Comparison of ENCODE assay signal across 8 mouse cellular contexts in genomic region chr2:32536086-32536633, GRCm38 (mm10). TPM values are rescaled to one million over a fixed set of nuclear protein-coding genes. Genes with fewer than 3 reads are reported as not detected.
DNase-seq lines count a peak whose midpoint lies in the region; ATAC-seq and TF ChIP-seq lines count a peak whose summit lies in the region.

No protein-coding gene starts in this region.

- peak; percentile 94 for DNase-seq in heart, adult 11 months
- no peak for DNase-seq in heart, adult 9 months (ENCODE audit: low spot score in 2 of 2)
- no peak for DNase-seq in ES-E14 (ENCODE audit: low read depth, low spot score)
- peak; percentile 46 for DNase-seq in induced T-regulatory cell, adult 2 months (ENCODE audit: low read depth)
- DNase-seq in retina, postnatal 7 days (ENCODE audit: low read depth, low spot score) = peak; percentile 13
- no peak for DNase-seq in urinary bladder, adult 18-20 months (ENCODE audit: low spot score in 2 of 2)

- peak overlapping the region; percentile 90 for H3K4me2 ChIP-seq in embryonic facial prominence, embryonic 13.5 days
- peak overlapping the region; percentile 100 for H3K4me2 ChIP-seq in liver, embryonic 15.5 days

- H3K27ac ChIP-seq in ES-E14 (ENCODE audit: insufficient read depth, low read depth, low read length, poor library complexity, severe bottlenecking) = no peak overlapping the region
- peak overlapping the region; percentile 98 for H3K27ac ChIP-seq in embryonic facial prominence, embryonic 13.5 days
- H3K27ac ChIP-seq in liver, embryonic 15.5 days (replicated peaks) = peak overlapping the region; percentile 81; the same call in 1 of the 2 replicates

- H3K9me3 ChIP-seq in ES-E14 (ENCODE audit: control insufficient read depth, insufficient read depth, low read depth, low read length) = no peaks in the 10 kb centered on the region
- no peaks in the 10 kb centered on the region for H3K9me3 ChIP-seq in embryonic facial prominence, embryonic 13.5 days
- H3K9me3 ChIP-seq in liver, embryonic 15.5 days (replicated peaks) = no peaks in the 10 kb centered on the region

- no peak for ATAC-seq in embryonic facial prominence, embryonic 13.5 days (ENCODE audit: insufficient number of reproducible peaks, insufficient read depth, low FRiP score, low TSS enrichment, low read depth)
- no peak for ATAC-seq in liver, embryonic 15.5 days (ENCODE audit: insufficient read depth)

- H3K4me1 ChIP-seq in ES-E14 (ENCODE audit: control insufficient read depth in 2 of 2, insufficient read depth in 2 of 2, low read length in 2 of 2, poor library complexity in 1 of 2) = peaks cover 5 to 27% of the 10 kb centered on the region in 2 experiments; a peak in 2 of 4 replicates
- peaks cover 64% of the 10 kb centered on the region for H3K4me1 ChIP-seq in embryonic facial prominence, embryonic 13.5 days
- peaks cover 38% of the 10 kb centered on the region for H3K4me1 ChIP-seq in liver, embryonic 15.5 days (replicated peaks)

- 1% methylated on average over 14 of the region's 14 CpGs for WGBS in embryonic facial prominence, embryonic 13.5 days
- WGBS in liver, embryonic 15.5 days (ENCODE audit: insufficient replicate concordance) = 3% methylated on average over 14 of the region's 14 CpGs

- no peaks in the 10 kb centered on the region for H3K27me3 ChIP-seq in embryonic facial prominence, embryonic 13.5 days
- H3K27me3 ChIP-seq in liver, embryonic 15.5 days = peaks cover 67% of the 10 kb centered on the region

- in situ Hi-C loops in ES-E14 (cut with MboI; ENCODE audit: low sequenced_read_pairs in 2 of 2, unreplicated experiment in 2 of 2) = no loop called here

- H3K36me3 ChIP-seq in ES-E14 (ENCODE audit: control insufficient read depth, insufficient read depth, low read length, poor library complexity, severe bottlenecking) = peaks cover 2% of the 10 kb centered on the region; the same call in 1 of the 2 replicates
- no peaks in the 10 kb centered on the region for H3K36me3 ChIP-seq in embryonic facial prominence, embryonic 13.5 days
- H3K36me3 ChIP-seq in liver, embryonic 15.5 days (replicated peaks) = no peaks in the 10 kb centered on the region

- peak overlapping the region; percentile 89 for H3K9ac ChIP-seq in ES-E14 (ENCODE audit: insufficient read depth, low read depth, low read length, poor library complexity, severe bottlenecking)
- peak overlapping the region; percentile 94 for H3K9ac ChIP-seq in embryonic facial prominence, embryonic 13.5 days
- peak overlapping the region; percentile 75 for H3K9ac ChIP-seq in liver, embryonic 15.5 days

- peak overlapping the region; percentile 92 to 97 for H3K4me3 ChIP-seq in ES-E14 (ENCODE audit: insufficient read depth in 1 of 2, low read depth in 1 of 2, low read length in 2 of 2, poor library complexity in 1 of 2, severe bottlenecking in 1 of 2)
- peak overlapping the region; percentile 92 for H3K4me3 ChIP-seq in embryonic facial prominence, embryonic 13.5 days
- H3K4me3 ChIP-seq in liver, embryonic 15.5 days (replicated peaks) = peak overlapping the region; percentile 78

TF ChIP-seq in ES-E14, 5 proteins besides CTCF, POLR2A, EP300 and RAD21:
- TF ChIP-seq MAFK (IDR thresholded peaks at IDR 0.05; ENCODE audit: insufficient read depth, low read depth, low read length) = no peak

RNA-seq across cellular contexts. Expression of gene Fam102a, which starts 1.0 kb away (rescaled TPM):
- 11.6 TPM in 2 replicates for total RNA-seq in ES-E14 (2012; rRNA removed)
- polyA plus RNA-seq in embryonic facial prominence, embryonic 13.5 days (2015; fragmentation: Nextera tagmentation; extraction: Ambion mirVana) = 12.3 and 15.5 TPM in 2 replicates
- 1.3 and 2.2 TPM in 2 replicates for polyA plus RNA-seq in liver, embryonic 15.5 days (2015; fragmentation: Nextera tagmentation; extraction: Ambion mirVana)

RNA-seq across cellular contexts. Expression of gene Dpm2, which starts 34.5 kb away (rescaled TPM):
- total RNA-seq in ES-E14 (2012; rRNA removed) = 38.0 and 44.1 TPM in 2 replicates
- 112 and 116 TPM in 2 replicates for polyA plus RNA-seq in embryonic facial prominence, embryonic 13.5 days (2015; fragmentation: Nextera tagmentation; extraction: Ambion mirVana)
- 48.2 and 49.0 TPM in 2 replicates for polyA plus RNA-seq in liver, embryonic 15.5 days (2015; fragmentation: Nextera tagmentation; extraction: Ambion mirVana)

RNA-seq across cellular contexts. Expression of gene Pip5kl1, which starts 38.4 kb away (rescaled TPM):
- 3.5 and 5.0 TPM in 2 replicates for total RNA-seq in ES-E14 (2012; rRNA removed)
- polyA plus RNA-seq in embryonic facial prominence, embryonic 13.5 days (2015; fragmentation: Nextera tagmentation; extraction: Ambion mirVana) = 0.92 and 1.1 TPM in 2 replicates
- 0.22 TPM in 1 of 2 replicates, not detected in the other for polyA plus RNA-seq in liver, embryonic 15.5 days (2015; fragmentation: Nextera tagmentation; extraction: Ambion mirVana)

RNA-seq across cellular contexts. Expression of gene 9430097D07Rik, which starts 39.3 kb away (rescaled TPM):
- 0.37 and 0.71 TPM in 2 replicates for total RNA-seq in ES-E14 (2012; rRNA removed)
- 0.18 TPM in 1 of 2 replicates, not detected in the other for polyA plus RNA-seq in embryonic facial prominence, embryonic 13.5 days (2015; fragmentation: Nextera tagmentation; extraction: Ambion mirVana)
- polyA plus RNA-seq in liver, embryonic 15.5 days (2015; fragmentation: Nextera tagmentation; extraction: Ambion mirVana) = not detected in 2 replicates

RNA-seq across cellular contexts. Expression of gene St6galnac4, which starts 50.7 kb away (rescaled TPM):
- 9.4 and 14.8 TPM in 2 replicates for total RNA-seq in ES-E14 (2012; rRNA removed)
- polyA plus RNA-seq in embryonic facial prominence, embryonic 13.5 days (2015; fragmentation: Nextera tagmentation; extraction: Ambion mirVana) = 33.1 and 34.7 TPM in 2 replicates
- 7.9 and 8.5 TPM in 2 replicates for polyA plus RNA-seq in liver, embryonic 15.5 days (2015; fragmentation: Nextera tagmentation; extraction: Ambion mirVana)

Comparison
In these comparisons a context has a peak if more than half of its experiments do, and no peak if none do; other contexts are left out.
1. DNase-seq: peak in heart, adult 11 months (single experiment), induced T-regulatory cell, adult 2 months (single experiment) and retina, postnatal 7 days (single experiment); none in heart, adult 9 months (0 of 2), ES-E14 (single experiment) and urinary bladder, adult 18-20 months (0 of 2).
2. Peak in every context shown above with its lines, with median percentiles within 50 percentile points of each other: H3K4me3 ChIP-seq and H3K9ac ChIP-seq.